ENCODE assay signal across 18 mouse cellular contexts in the genomic region with DNA sequence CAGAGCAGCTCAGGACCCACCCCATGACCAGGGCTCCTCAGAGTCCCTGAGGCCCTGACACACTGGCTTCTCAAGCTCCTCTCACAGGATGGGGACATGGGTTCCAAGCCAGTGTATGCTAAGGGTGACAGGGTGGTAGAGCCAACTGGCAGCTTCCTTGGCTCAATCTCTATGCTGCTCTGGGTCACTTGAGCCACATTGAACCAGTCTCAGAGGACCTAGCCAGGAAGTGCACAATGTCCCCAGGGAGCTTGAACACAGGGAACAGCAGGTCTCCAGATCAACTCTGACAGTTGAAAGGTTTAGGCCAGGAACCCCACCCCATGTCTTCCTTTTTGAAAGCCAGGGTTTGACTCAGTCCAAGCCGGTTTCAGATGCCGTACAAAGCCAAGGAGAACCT.
"Had no signal": no experiment of that assay in that cellular context is flagged by ENCODE, and none has a peak within 500 bp of the region (broad histone marks: within the 10 kb centered on the region; RNA-seq: fewer than 3 reads in every experiment).

No protein-coding gene starts in this region.

- H3K27ac ChIP-seq: kidney, embryonic 15.5 days; left cerebral cortex, adult 2 months; liver, embryonic 15.5 days; lung, embryonic 15.5 days; macrophage; midbrain, embryonic 12.5 days; midbrain, embryonic 15.5 days; neural tube, embryonic 12.5 days; neural tube, embryonic 15.5 days; stomach, embryonic 15.5 days had no signal

- H3K36me3 ChIP-seq: kidney, embryonic 15.5 days; liver, embryonic 15.5 days; lung, embryonic 15.5 days; midbrain, embryonic 12.5 days; midbrain, embryonic 15.5 days; neural tube, embryonic 12.5 days; neural tube, embryonic 15.5 days; stomach, embryonic 15.5 days had no signal

- H3K4me3 ChIP-seq: kidney, embryonic 15.5 days; left cerebral cortex, adult 2 months; liver, embryonic 15.5 days; lung, embryonic 15.5 days; midbrain, embryonic 12.5 days; midbrain, embryonic 15.5 days; neural tube, embryonic 12.5 days; neural tube, embryonic 15.5 days; stomach, embryonic 15.5 days had no signal

- H3K4me1 ChIP-seq: liver, embryonic 15.5 days; neural tube, embryonic 15.5 days had no signal

- DNase-seq: kidney, postnatal 10 days; layer of hippocampus, postnatal 36 days; lung, adult 18-20 months; lung, postnatal 14 days; retina, postnatal 1 day; right cerebral cortex, postnatal 25 days; spleen, adult 18-20 months; thymus, postnatal 25 days had no signal

- H3K27me3 ChIP-seq: kidney, embryonic 15.5 days; liver, embryonic 15.5 days; lung, embryonic 15.5 days; midbrain, embryonic 12.5 days; midbrain, embryonic 15.5 days; neural tube, embryonic 12.5 days; neural tube, embryonic 15.5 days; stomach, embryonic 15.5 days had no signal
